Mouse (Mus musculus): ENCODE results near the gene Hmg20a.

Gene Hmg20a

DNA sequence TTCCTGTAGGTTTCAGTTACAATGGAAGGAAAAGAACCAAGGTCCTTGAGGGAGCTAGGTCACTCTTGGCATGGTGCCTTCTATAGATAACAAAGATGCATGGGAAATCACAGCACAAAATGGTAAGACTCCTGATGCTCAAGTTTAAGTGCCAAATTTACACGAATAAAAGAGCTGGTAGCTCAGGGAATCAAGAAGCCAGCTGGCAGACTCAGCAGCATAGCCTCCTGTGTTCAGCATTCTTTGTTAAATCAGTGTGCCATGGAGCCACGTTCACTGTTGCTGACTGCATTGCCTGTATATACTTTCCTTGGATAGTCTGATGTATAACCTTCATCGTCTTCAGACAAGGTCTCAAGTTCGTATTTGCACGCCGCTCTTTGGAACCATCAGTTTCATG, 33.2 kb downstream of the Hmg20a start:
- no peak for DNase-seq

- DNase-seq: no peak
These were observed 34.8 kb downstream of the Hmg20a start for GRCm38 (mm10) chr9:56453038-56453815.

DNA sequence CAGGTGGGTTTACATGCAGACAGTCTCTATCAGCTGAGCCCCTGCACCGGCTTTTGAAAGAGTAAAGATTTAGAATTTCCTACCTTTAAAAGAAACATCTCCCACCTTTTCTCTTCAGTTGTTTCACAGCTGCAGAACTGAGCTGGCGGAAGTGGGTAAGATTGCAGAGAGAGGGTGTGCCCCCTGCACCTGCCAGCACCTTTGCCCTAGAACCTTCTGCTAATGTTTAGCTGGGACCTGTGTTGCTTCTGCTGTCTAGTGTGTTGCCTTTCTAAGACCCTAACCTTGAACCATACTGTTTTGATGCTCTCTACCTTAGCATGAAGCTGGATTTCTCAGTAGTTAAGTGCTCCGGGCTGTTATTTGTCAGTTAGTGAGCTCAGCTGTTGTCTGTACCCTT, 38.0 kb downstream of the Hmg20a start:
- DNase-seq: no peak

GRCm38 (mm10) chr9:56460987-56461386, 42.6 kb downstream of the Hmg20a start:
- DNase-seq: no peak

DNA sequence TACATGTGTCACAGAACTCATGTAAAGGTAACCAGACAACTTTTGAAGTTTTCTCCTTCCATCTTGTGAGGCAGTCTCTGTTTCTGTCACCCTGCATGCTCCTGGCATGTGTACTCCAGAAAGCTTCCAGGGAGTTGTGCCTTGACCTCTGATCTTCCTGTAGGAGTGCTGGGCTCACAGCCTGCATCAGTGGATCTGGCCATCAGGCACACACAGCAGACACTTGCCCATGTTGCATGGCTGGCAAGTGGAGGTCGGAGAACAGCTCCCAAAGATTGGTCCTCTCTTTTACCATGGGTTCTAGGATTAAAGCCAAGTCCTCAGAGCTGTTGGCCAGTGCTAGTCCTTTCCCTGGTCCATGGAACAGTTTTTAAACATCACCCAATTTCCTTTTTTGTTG, 44.2 kb downstream of the Hmg20a start:
- no peak for DNase-seq

DNA sequence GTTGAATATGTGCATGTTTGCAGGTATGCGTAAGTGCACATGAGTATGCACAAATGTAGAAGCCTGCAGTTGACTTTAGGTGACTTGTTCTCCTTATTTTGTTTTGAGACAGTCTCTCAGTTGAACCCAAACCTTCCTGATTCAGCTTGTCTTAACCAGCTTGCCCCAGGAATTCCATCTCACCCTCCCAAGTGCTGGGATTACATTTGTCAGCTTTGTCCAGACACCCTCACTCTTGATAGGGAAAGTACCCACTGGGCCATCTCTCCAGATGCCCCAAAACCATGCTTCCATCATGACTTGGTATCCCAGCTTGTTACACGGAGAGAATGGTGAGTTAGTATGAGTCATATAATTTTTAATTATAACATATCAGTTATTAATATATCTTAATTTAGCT, 44.6 kb downstream of the Hmg20a start:
- no peak for DNase-seq

- no peak for DNase-seq
These were observed 45.5 kb downstream of the Hmg20a start for GRCm38 (mm10) chr9:56463686-56464515.

DNA sequence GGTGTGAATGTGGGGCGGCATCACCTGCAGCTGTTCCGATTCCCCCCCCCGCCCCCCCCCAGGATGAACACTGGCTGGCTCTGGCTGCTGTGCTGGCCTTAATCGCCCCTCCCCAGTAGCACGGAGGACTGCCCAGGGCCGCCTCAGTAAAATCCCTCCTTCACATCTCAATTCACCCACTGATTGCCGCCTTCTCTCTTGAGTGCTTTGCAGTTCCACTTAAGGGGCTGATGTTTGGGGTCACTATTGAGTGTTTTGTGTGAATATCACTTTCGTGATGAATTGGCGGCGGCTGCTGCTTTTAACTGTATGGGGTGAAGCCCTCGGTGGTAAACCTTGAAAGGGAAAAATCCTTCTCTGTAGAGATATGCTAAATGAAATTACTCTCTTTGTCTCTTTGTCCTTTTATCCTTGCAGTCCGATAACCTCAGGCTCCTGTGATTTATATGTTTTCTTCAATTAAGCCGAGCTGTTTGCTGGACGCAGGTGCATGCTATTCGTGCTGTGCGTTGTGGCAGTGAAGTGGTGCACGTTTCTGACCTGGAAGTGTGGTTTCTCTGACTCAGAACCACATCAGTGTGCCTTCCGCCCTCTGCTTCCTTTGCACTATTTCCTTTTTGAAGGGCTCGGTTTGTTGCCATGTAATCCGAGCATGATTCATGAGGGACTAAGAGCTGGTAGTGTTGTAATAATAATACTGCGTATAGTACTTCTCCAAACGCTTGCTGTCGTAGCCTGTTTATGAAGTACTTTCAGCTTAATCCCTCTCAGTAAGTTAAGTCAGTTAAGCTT, 46.6 kb downstream of the Hmg20a start:
- DNase-seq: peak; percentile 50 to 56

GRCm38 (mm10) chr9:56466251-56466650, 47.8 kb downstream of the Hmg20a start:
- no peak for DNase-seq

- DNase-seq: no peak
These were observed 51.2 kb downstream of the Hmg20a start for GRCm38 (mm10) chr9:56469656-56470055.

GRCm38 (mm10) chr9:56470291-56470690, 51.9 kb downstream of the Hmg20a start:
- DNase-seq: no peak

- DNase-seq: no peak
These were observed 60.7 kb downstream of the Hmg20a start for GRCm38 (mm10) chr9:56478975-56479647.

- DNase-seq: no peak
These were observed 64.2 kb downstream of the Hmg20a start for GRCm38 (mm10) chr9:56482623-56483022.

GRCm38 (mm10) chr9:56485423-56485822, 67.0 kb downstream of the Hmg20a start:
- no peak for DNase-seq

DNA sequence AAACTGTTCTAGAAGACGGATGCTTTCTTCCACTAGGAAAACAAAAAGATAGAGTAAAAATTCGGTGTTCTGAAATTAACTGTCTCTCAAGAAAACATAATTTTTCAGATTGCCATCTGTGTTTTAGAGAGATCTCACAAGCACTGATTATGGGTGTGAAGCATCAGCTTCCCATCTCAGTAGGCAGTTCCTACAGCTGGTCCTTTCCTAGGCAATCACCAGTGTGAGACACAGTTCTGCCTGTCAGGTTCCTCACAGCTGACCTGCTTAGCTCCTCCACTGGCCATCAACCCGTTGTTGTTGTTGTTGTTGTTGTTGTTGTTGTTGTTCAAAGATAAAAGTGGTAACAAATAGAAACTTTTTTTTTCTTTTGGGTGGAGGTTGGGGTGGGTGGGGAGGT, 67.7 kb downstream of the Hmg20a start:
- DNase-seq: no peak

- DNase-seq: no peak
These were observed 69.2 kb downstream of the Hmg20a start for GRCm38 (mm10) chr9:56487651-56488050.

DNA sequence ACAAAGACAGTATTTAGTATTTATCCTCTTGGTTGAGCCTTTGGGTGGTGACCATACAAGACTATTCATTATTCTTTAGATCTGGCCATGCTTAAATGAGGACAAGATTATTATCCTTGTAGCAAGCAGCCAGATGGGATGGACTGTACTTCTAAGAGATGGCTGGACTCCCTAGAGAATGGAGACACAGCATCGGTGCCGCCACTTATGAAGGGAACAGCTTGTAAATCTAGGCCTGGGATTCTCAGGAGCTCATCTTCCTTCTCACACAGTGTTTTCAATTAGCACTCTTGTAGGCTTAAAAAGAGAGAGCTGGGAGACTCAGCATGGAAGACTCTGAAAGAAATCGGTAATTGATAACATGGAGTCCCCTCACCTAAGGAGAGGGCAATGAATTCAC, 74.0 kb downstream of the Hmg20a start:
- no peak for DNase-seq

- DNase-seq: no peak
These were observed 74.5 kb downstream of the Hmg20a start for GRCm38 (mm10) chr9:56492916-56493315.

GRCm38 (mm10) chr9:56495088-56495487, 76.7 kb downstream of the Hmg20a start:
- DNase-seq: no peak

DNA sequence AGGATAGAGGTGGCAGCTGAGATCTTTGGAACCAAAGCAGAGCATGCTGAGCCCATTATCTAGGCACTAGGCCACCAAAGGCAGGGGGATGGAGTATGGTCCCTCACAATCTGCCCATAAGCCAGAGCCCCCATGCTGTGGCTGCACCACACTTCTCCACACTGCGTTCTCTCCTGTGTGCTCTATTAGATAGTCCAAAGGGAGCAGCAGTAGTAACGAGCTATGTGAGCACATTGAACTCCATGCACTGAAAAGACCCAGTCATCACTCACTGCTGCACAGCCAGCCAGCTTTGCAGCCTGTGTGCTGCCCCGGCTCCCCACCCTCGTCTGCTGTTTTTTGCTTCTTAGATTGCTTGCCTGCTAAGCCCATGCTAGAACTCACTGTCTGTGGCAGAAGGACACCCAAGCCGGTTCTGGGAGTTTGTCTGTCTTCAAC, 77.4 kb downstream of the Hmg20a start:
- DNase-seq: no peak

- DNase-seq: no peak
These were observed 78.2 kb downstream of the Hmg20a start for GRCm38 (mm10) chr9:56496567-56496966.

DNA sequence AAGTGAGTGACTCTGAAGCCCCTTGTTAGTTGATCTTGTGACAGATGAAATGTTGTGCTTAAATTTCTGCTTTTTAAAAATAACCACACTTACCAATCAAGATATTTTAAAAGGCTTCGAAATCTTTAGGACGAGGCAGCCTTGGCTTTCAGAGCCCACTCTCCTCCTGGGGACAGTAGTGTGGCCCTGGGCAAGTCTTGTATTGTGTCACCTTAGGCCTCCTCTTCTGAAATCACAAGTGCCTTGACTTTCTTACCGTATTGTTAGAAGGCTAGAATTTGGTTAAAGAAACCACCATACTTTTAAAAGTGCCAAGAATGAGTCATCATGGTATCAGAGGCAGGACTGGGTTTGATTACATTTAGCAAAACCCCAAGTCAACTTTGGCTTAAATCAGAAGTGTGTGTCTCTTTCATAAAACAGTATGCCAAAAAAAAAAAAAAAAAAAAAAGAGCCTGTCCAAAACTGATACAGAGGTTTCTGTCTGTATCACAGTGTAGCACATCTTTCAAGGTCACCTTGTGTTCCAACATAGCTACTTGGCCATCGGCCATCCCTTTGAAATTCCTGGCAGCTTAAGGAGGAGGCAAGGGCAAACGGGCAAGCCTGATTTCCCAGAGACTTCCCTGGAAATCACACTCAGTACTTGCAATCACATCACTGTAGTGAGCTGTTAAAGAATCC, 78.9 kb downstream of the Hmg20a start:
- DNase-seq: no peak

All from B cell, adult 2 months (primary cell).